Mouse (Mus musculus) ES-E14 (cell line): ENCODE measurements at regions not wholly inside any gene's neighbourhood (a gene's known extent, or its start where the extent isn't known, plus 50 kb on each side); places are given as distances from the start of the nearest gene placed in this dataset.

Experiments used
- HCFC1 ChIP-seq: IDR thresholded peaks from 2 replicates; pipeline ENCODE4 v1.6.1; 2012; ENCODE audit warnings: low read length, inconsistent platforms, borderline replicate concordance; ENCODE audit not compliant: insufficient read depth
- ZC3H11A ChIP-seq: IDR thresholded peaks from 2 replicates; pipeline ENCODE4 v1.6.1; 2012; ENCODE audit warnings: low read depth, mild to moderate bottlenecking, inconsistent platforms, low read length, borderline replicate concordance

DNA sequence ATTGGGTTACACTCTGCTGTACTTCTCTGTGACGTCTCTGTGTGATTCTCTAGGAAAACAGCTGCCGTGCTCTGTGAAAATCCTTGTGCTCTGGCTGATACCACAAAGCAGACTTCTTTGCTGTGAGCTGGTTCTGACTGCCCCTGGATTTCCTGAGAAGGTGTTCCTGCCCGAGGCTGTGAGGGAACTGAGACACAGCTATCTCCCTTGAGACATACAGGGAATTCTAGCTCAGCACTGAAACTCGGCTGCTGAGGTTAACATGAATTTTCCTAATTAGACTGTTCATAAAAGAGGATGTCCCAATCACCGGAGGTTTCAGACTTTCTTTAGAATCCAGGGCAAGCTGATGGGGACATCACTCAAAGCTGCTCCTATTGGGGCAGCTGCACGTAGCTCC is 233.4 kb upstream of the Bmper start:
- no peak for TF ChIP-seq ZC3H11A
- no peak for TF ChIP-seq HCFC1
